14 mouse cellular contexts compared by ENCODE assay signal in genomic region chr19:46538213-46538612, GRCm38 (mm10). TPM values are rescaled to one million over a fixed set of nuclear protein-coding genes. Genes with fewer than 3 reads are reported as not detected.
A peak's percentile ranks its signal among the peaks of the same experiment; 100 is the strongest.
DNase-seq lines count a peak whose midpoint lies in the region; ATAC-seq and TF ChIP-seq lines count a peak whose summit lies in the region.
"Had no signal": no experiment of that assay in that cellular context is flagged by ENCODE, and none has a peak within 500 bp of the region (broad histone marks: within the 10 kb centered on the region; RNA-seq: fewer than 3 reads in every experiment).

No protein-coding gene starts in this region.

- H3K27me3 ChIP-seq in Patski, result no peaks in the 10 kb centered on the region
- H3K27me3 ChIP-seq: hindbrain, embryonic 13.5 days; neural tube, embryonic 13.5 days had no signal

- ATAC-seq in Patski, result no peak
- peak; percentile 72 for ATAC-seq in megakaryocyte progenitor cell, adult 5-6 weeks (replicated peaks; ENCODE audit: poor library complexity)
- ATAC-seq: activated CD4-positive, CD25-positive, alpha-beta regulatory T cell, adult 4 months had no signal

- TF ChIP-seq CTCF in gastrocnemius, adult 2 months (IDR thresholded peaks at IDR 0.05), result peak; percentile 48
- TF ChIP-seq CTCF in Patski (IDR thresholded peaks at IDR 0.05), result peak; percentile 56

- no peak for DNase-seq in gastrocnemius, adult 2 months
- DNase-seq in gastrocnemius, postnatal 14 days, result no peak
- peak; percentile 32 to 58 for DNase-seq in lung, adult 18-20 months
- DNase-seq in lung, postnatal 25 days (ENCODE audit: low spot score), result no peak
- no peak for DNase-seq in Patski (ENCODE audit: low read depth, low spot score)
- no peak for DNase-seq in spleen, adult 18-20 months
- no peak for DNase-seq in frontal cortex, postnatal 10 days (ENCODE audit: low spot score in 2 of 2)
- DNase-seq: heart, adult 18-20 months; left cerebral cortex, postnatal 4 days; thymus, adult 2 months had no signal

- CTCF ChIA-PET in Patski (lab: Charles Lee), result interaction anchor here (1.2 to 2.0 kb wide), 4 partner anchors 24 to 38 kb away, joined by 3 to 5 read pairs (median 3); no protein-coding TSS in a partner anchor

- POLR2A ChIA-PET in Patski (lab: Charles Lee), result interaction anchor here (1.0 to 1.9 kb wide), 2 partner anchors 36 to 38 kb away, joined by 3 to 9 read pairs; partner anchors contain the start of gene Trim8

- H3K4me3 ChIP-seq in gastrocnemius, adult 2 months, result no peak overlapping the region
- H3K4me3 ChIP-seq: hindbrain, embryonic 13.5 days; neural tube, embryonic 13.5 days had no signal

- in situ Hi-C loops in Patski (cut with MboI; ENCODE audit: low pct_unique_long_range_greater_than_20kb), result loop anchor here (5.0 kb wide), 1 partner anchor 36 kb away; the partner anchor contains the start of gene Trim8

- no peak overlapping the region for H3K27ac ChIP-seq in gastrocnemius, adult 2 months
- H3K27ac ChIP-seq: hindbrain, embryonic 13.5 days; neural tube, embryonic 13.5 days had no signal

- intact Hi-C loops in gastrocnemius, adult 2 months (cut with DNase I), result no loop called here
- intact Hi-C loops in gastrocnemius, postnatal 14 days (cut with DNase I; ENCODE audit: low total_unique reads), result no loop called here

RNA-seq across cellular contexts. Expression of gene Arl3, which starts 34.8 kb away (rescaled TPM):
- 10 to 100 TPM; 64.0 to 67.7 TPM for total RNA-seq in gastrocnemius, adult 2 months (2021)
- 10 to 100 TPM; 47.1 to 56.5 TPM for total RNA-seq in gastrocnemius, postnatal 14 days (2021)
- polyA plus RNA-seq in Patski (2021), result 187 TPM
- 12.5 and 15.6 TPM in 2 replicates for total RNA-seq in megakaryocyte progenitor cell, adult 5-6 weeks (2015)
- 10.2 and 13.4 TPM in 2 replicates for total RNA-seq in megakaryocyte progenitor cell, adult 5-6 weeks (2017)

RNA-seq across cellular contexts. Expression of gene Sfxn2, which starts 35.0 kb away (rescaled TPM):
- total RNA-seq in gastrocnemius, adult 2 months (2021), result 1 to 10 TPM; 3.2 to 3.7 TPM
- 1 to 10 TPM; 2.8 to 3.4 TPM for total RNA-seq in gastrocnemius, postnatal 14 days (2021)
- 9.3 TPM for polyA plus RNA-seq in Patski (2021)
- total RNA-seq in megakaryocyte progenitor cell, adult 5-6 weeks (2015), result 7.8 and 9.2 TPM in 2 replicates
- total RNA-seq in megakaryocyte progenitor cell, adult 5-6 weeks (2017), result 8.9 and 9.7 TPM in 2 replicates

RNA-seq across cellular contexts. Expression of gene Trim8, which starts 36.7 kb away (rescaled TPM):
- total RNA-seq in gastrocnemius, adult 2 months (2021), result 10 to 100 TPM; 20.2 to 20.7 TPM
- total RNA-seq in gastrocnemius, postnatal 14 days (2021), result 10 to 100 TPM; 20.1 to 23.1 TPM
- 89.9 TPM for polyA plus RNA-seq in Patski (2021)
- total RNA-seq in megakaryocyte progenitor cell, adult 5-6 weeks (2015), result 9.7 and 18.0 TPM in 2 replicates
- total RNA-seq in megakaryocyte progenitor cell, adult 5-6 weeks (2017), result 12.8 and 12.9 TPM in 2 replicates

Comparison
In these comparisons a context has a peak if more than half of its experiments do, and no peak if none do; other contexts are left out.
1. DNase-seq: peak in lung, adult 18-20 months (2 of 2); none in gastrocnemius, adult 2 months (single experiment), gastrocnemius, postnatal 14 days (single experiment), lung, postnatal 25 days (single experiment), Patski (single experiment), spleen, adult 18-20 months (0 of 2) and frontal cortex, postnatal 10 days (0 of 2).